In the genomic region with DNA sequence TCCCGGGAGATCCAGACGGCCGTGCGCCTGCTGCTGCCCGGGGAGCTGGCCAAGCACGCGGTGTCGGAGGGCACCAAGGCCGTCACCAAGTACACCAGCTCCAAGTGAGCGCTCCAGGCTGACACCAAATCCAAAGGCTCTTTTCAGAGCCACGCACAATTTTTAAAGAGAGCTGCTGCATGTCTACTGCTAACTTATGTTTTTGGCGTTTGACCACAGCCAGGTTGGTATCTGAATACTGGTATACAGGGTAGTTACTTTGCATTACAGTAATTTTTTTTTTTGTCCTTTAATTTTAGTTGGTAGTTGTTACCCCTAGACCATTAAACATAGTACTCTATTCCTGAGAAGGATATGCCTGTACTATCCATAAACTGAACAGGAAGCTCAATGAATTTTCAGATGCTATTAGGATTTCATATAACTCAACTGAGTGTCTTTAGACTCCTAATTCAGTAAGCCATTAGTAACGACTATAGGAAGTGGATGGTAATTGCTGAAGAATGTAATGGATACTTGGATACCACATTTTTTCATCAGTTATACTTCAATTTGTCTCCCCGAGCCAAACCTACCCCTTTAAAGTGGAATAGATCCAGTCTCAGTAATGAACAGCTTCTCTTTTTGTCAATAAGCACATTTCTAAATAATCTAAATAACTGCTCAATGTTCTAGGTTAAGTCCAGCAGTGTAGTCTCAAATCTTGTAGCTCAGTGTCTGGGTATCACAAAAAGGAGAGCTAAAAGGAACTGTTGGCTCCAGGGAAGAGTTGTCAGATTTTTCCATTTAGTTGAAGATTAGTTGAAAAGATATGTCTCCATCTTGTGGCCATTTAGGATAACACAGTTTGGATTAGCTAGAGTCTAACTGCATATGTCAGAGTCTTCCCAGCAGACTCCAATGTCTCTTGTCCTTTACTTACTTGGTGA, we compare ENCODE assay signal across 8 mouse cellular contexts. TPM values are rescaled to one million over a fixed set of nuclear protein-coding genes. Genes with fewer than 3 reads are reported as not detected.
DNase-seq lines count a peak whose midpoint lies in the region; ATAC-seq and TF ChIP-seq lines count a peak whose summit lies in the region.

No protein-coding gene starts in this region.

- no peak overlapping the region for H3K27ac ChIP-seq in kidney, adult 2 months (ENCODE audit: insufficient read depth, low read depth, low read length)
- peak overlapping the region; percentile 82 for H3K27ac ChIP-seq in limb, embryonic 10.5 days
- H3K27ac ChIP-seq in midbrain, postnatal 0 days (ENCODE audit: low read depth, low read length) = no peak overlapping the region

- TF ChIP-seq POLR2A in kidney, adult 2 months (IDR thresholded peaks at IDR 0.05; ENCODE audit: low read depth, low read length) = no peak

- peak overlapping the region; percentile 44 for H3K4me2 ChIP-seq in midbrain, postnatal 0 days (ENCODE audit: low read depth, low read length, poor library complexity, severe bottlenecking)

- peak overlapping the region; percentile 45 for H3K4me3 ChIP-seq in kidney, adult 2 months (ENCODE audit: insufficient read depth, low read depth, low read length)
- H3K4me3 ChIP-seq in erythroblast, embryonic 14.5 days (replicated peaks) = peak overlapping the region; percentile 69
- peak overlapping the region; percentile 48 for H3K4me3 ChIP-seq in limb, embryonic 10.5 days
- H3K4me3 ChIP-seq in midbrain, postnatal 0 days (ENCODE audit: low read depth, low read length) = peak overlapping the region; percentile 38

- WGBS in kidney, adult 2 months = 4% methylated on average over 13 of the region's 14 CpGs
- 2% methylated on average over 14 of the region's 14 CpGs for WGBS in limb, embryonic 10.5 days
- WGBS in midbrain, postnatal 0 days = under 1% methylated on average over 9 of the region's 14 CpGs

- peak; percentile 32 for ATAC-seq in midbrain, postnatal 0 days (ENCODE audit: low FRiP score)

- no peak overlapping the region for H3K9ac ChIP-seq in midbrain, postnatal 0 days (replicated peaks; ENCODE audit: low read length, poor library complexity, severe bottlenecking)

- H3K36me3 ChIP-seq in kidney, adult 2 months (ENCODE audit: control insufficient read depth, insufficient read depth, low read length) = no peaks in the 10 kb centered on the region
- no peaks in the 10 kb centered on the region for H3K36me3 ChIP-seq in erythroblast, embryonic 14.5 days (ENCODE audit: control insufficient read depth)
- H3K36me3 ChIP-seq in limb, embryonic 10.5 days = no peaks in the 10 kb centered on the region
- H3K36me3 ChIP-seq in midbrain, postnatal 0 days (ENCODE audit: insufficient read depth, low read length) = no peaks in the 10 kb centered on the region

- TF ChIP-seq CTCF in kidney, adult 2 months (conservative IDR thresholded peaks at IDR 0.05; ENCODE audit: insufficient read depth, insufficient read length, low read depth, low read length) = 0 out of 2 replicates have a peak, but pooled peaks have one; percentile 12
- peak; percentile 79 for TF ChIP-seq CTCF in midbrain, postnatal 0 days (IDR thresholded peaks at IDR 0.05)

- H3K4me1 ChIP-seq in kidney, adult 2 months (ENCODE audit: control insufficient read depth, insufficient read depth, low read length) = peaks cover 10% of the 10 kb centered on the region; the same call in 1 of the 2 replicates
- H3K4me1 ChIP-seq in erythroblast, embryonic 14.5 days (ENCODE audit: control insufficient read depth) = peaks cover 68% of the 10 kb centered on the region
- peaks cover 6% of the 10 kb centered on the region; the same call in 1 of the 2 replicates for H3K4me1 ChIP-seq in limb, embryonic 10.5 days
- H3K4me1 ChIP-seq in midbrain, postnatal 0 days (ENCODE audit: insufficient read depth, low read length) = peaks cover 7% of the 10 kb centered on the region; the same call in 1 of the 2 replicates

- no peaks in the 10 kb centered on the region for H3K27me3 ChIP-seq in kidney, adult 2 months (replicated peaks; ENCODE audit: control insufficient read depth, insufficient read depth, low read length)
- H3K27me3 ChIP-seq in erythroblast, embryonic 14.5 days (ENCODE audit: control insufficient read depth) = no peaks in the 10 kb centered on the region
- H3K27me3 ChIP-seq in limb, embryonic 10.5 days (ENCODE audit: low read depth, poor library complexity, severe bottlenecking) = no peaks in the 10 kb centered on the region
- H3K27me3 ChIP-seq in midbrain, postnatal 0 days (ENCODE audit: insufficient read depth, low read length) = no peaks in the 10 kb centered on the region

- DNase-seq in kidney, adult 2 months = peak; percentile 74
- DNase-seq in kidney, adult 8-10 months = no peak
- DNase-seq in MN1 (ENCODE audit: low spot score) = peak; percentile 83
- no peak for DNase-seq in limb, embryonic 10.5 days (ENCODE audit: low spot score)
- DNase-seq in midbrain, postnatal 0 days (ENCODE audit: low spot score) = peak; percentile 86
- no peak for DNase-seq in ovary, adult 18-20 months (ENCODE audit: low spot score)
- DNase-seq in spleen, adult 12 weeks (ENCODE audit: low spot score) = no peak

- no peaks in the 10 kb centered on the region for H3K9me3 ChIP-seq in erythroblast, embryonic 14.5 days (ENCODE audit: control insufficient read depth, low read length)
- H3K9me3 ChIP-seq in limb, embryonic 10.5 days (replicated peaks) = no peaks in the 10 kb centered on the region
- no peaks in the 10 kb centered on the region for H3K9me3 ChIP-seq in midbrain, postnatal 0 days (ENCODE audit: low read length)

RNA-seq across cellular contexts. Expression of a gene that starts 0.8 kb away (rescaled TPM):
- 0.92 and 1.0 TPM in 2 replicates for polyA plus RNA-seq in kidney, adult 2 months (2012; rRNA removed)
- 17.0 and 19.6 TPM in 2 replicates for polyA plus RNA-seq in erythroblast, embryonic 14.5 days (2012)
- polyA plus RNA-seq in limb, embryonic 10.5 days (2016; fragmentation: Nextera tagmentation; extraction: Ambion mirVana) = 14.5 and 20.7 TPM in 2 replicates
- 161 and 335 TPM in 2 replicates for total RNA-seq in midbrain, postnatal 0 days (2014; rRNA removed)
- 2.7 and 3.2 TPM in 2 replicates for polyA plus RNA-seq in midbrain, postnatal 0 days (2015; fragmentation: Nextera tagmentation; extraction: Ambion mirVana)

RNA-seq across cellular contexts. Expression of a gene that starts 1.0 kb away (rescaled TPM):
- 0.76 TPM in 1 of 2 replicates, not detected in the other for polyA plus RNA-seq in kidney, adult 2 months (2012; rRNA removed)
- 9.1 and 21.8 TPM in 2 replicates for polyA plus RNA-seq in erythroblast, embryonic 14.5 days (2012)
- 59.9 and 81.0 TPM in 2 replicates for polyA plus RNA-seq in limb, embryonic 10.5 days (2016; fragmentation: Nextera tagmentation; extraction: Ambion mirVana)
- total RNA-seq in midbrain, postnatal 0 days (2014; rRNA removed) = 84.2 and 252 TPM in 2 replicates
- 2.5 TPM in 1 of 2 replicates, not detected in the other for polyA plus RNA-seq in midbrain, postnatal 0 days (2015; fragmentation: Nextera tagmentation; extraction: Ambion mirVana)

RNA-seq across cellular contexts. Expression of a gene that starts 2.6 kb away (rescaled TPM):
- polyA plus RNA-seq in kidney, adult 2 months (2012; rRNA removed) = 10.5 and 12.5 TPM in 2 replicates
- 24.7 and 42.0 TPM in 2 replicates for polyA plus RNA-seq in erythroblast, embryonic 14.5 days (2012)
- polyA plus RNA-seq in limb, embryonic 10.5 days (2016; fragmentation: Nextera tagmentation; extraction: Ambion mirVana) = 27.4 and 36.3 TPM in 2 replicates
- 10.0 and 19.2 TPM in 2 replicates for total RNA-seq in midbrain, postnatal 0 days (2014; rRNA removed)
- polyA plus RNA-seq in midbrain, postnatal 0 days (2015; fragmentation: Nextera tagmentation; extraction: Ambion mirVana) = 2.2 and 2.5 TPM in 2 replicates

RNA-seq across cellular contexts. Expression of a gene that starts 8.1 kb away (rescaled TPM):
- 4.2 and 6.0 TPM in 2 replicates for polyA plus RNA-seq in kidney, adult 2 months (2012; rRNA removed)
- polyA plus RNA-seq in erythroblast, embryonic 14.5 days (2012) = 6.1 and 13.9 TPM in 2 replicates
- 10.3 and 11.8 TPM in 2 replicates for polyA plus RNA-seq in limb, embryonic 10.5 days (2016; fragmentation: Nextera tagmentation; extraction: Ambion mirVana)
- 112 and 321 TPM in 2 replicates for total RNA-seq in midbrain, postnatal 0 days (2014; rRNA removed)
- polyA plus RNA-seq in midbrain, postnatal 0 days (2015; fragmentation: Nextera tagmentation; extraction: Ambion mirVana) = not detected in 2 replicates

RNA-seq across cellular contexts. Expression of a gene that starts 8.4 kb away (rescaled TPM):
- polyA plus RNA-seq in kidney, adult 2 months (2012; rRNA removed) = 0.95 and 3.4 TPM in 2 replicates
- 105 and 181 TPM in 2 replicates for polyA plus RNA-seq in erythroblast, embryonic 14.5 days (2012)
- polyA plus RNA-seq in limb, embryonic 10.5 days (2016; fragmentation: Nextera tagmentation; extraction: Ambion mirVana) = 7.3 and 8.5 TPM in 2 replicates
- total RNA-seq in midbrain, postnatal 0 days (2014; rRNA removed) = 4.5 and 62.6 TPM in 2 replicates
- polyA plus RNA-seq in midbrain, postnatal 0 days (2015; fragmentation: Nextera tagmentation; extraction: Ambion mirVana) = 6.9 TPM in 1 of 2 replicates, not detected in the other

Comparison
In these comparisons a context has a peak if more than half of its experiments do, and no peak if none do; other contexts are left out.
1. DNase-seq: peak in kidney, adult 2 months (single experiment), MN1 (single experiment) and midbrain, postnatal 0 days (single experiment); none in kidney, adult 8-10 months (0 of 2), limb, embryonic 10.5 days (single experiment), ovary, adult 18-20 months (single experiment) and spleen, adult 12 weeks (single experiment).
2. Peak in every context shown above with its lines, with median percentiles within 50 percentile points of each other: H3K4me3 ChIP-seq.